Comparison of ENCODE assay signal across 26 mouse cellular contexts in genomic region chr11:75845675-75846074, GRCm38 (mm10). TPM values are rescaled to one million over a fixed set of nuclear protein-coding genes. Genes with fewer than 3 reads are reported as not detected.
A peak's percentile ranks its signal among the peaks of the same experiment; 100 is the strongest.
DNase-seq lines count a peak whose midpoint lies in the region; ATAC-seq and TF ChIP-seq lines count a peak whose summit lies in the region.
"Had no signal": no experiment of that assay in that cellular context is flagged by ENCODE, and none has a peak within 500 bp of the region (broad histone marks: within the 10 kb centered on the region; RNA-seq: fewer than 3 reads in every experiment).

No protein-coding gene starts in this region.

- no peak overlapping the region for H3K9ac ChIP-seq in hindbrain, embryonic 16.5 days (ENCODE audit: low read depth, low read length)
- H3K9ac ChIP-seq: embryonic facial prominence, embryonic 15.5 days; heart, embryonic 12.5 days; liver, embryonic 13.5 days; neural tube, embryonic 15.5 days; stomach, embryonic 15.5 days had no signal

- H3K9me3 ChIP-seq in hindbrain, embryonic 16.5 days (ENCODE audit: control insufficient read depth, low read length): no peaks in the 10 kb centered on the region
- H3K9me3 ChIP-seq: embryonic facial prominence, embryonic 10.5 days; embryonic facial prominence, embryonic 15.5 days; heart, embryonic 12.5 days; liver, embryonic 13.5 days; megakaryocyte, embryonic 14.5 days; neural tube, embryonic 15.5 days; stomach, embryonic 15.5 days had no signal

- H3K36me3 ChIP-seq in hindbrain, embryonic 16.5 days (ENCODE audit: control insufficient read depth, insufficient read depth, low read length): no peaks in the 10 kb centered on the region
- H3K36me3 ChIP-seq: embryonic facial prominence, embryonic 10.5 days; embryonic facial prominence, embryonic 15.5 days; heart, embryonic 12.5 days; liver, embryonic 13.5 days; neural tube, embryonic 15.5 days; stomach, embryonic 15.5 days had no signal

- no peak for TF ChIP-seq POLR2A in brain, embryonic 14.5 days (IDR thresholded peaks at IDR 0.05; ENCODE audit: borderline replicate concordance, extremely low read depth, insufficient read depth, insufficient read length, poor library complexity, severe bottlenecking)

- H3K4me3 ChIP-seq in left cerebral cortex, adult 2 months: no peak overlapping the region
- no peak overlapping the region for H3K4me3 ChIP-seq in hindbrain, embryonic 16.5 days (ENCODE audit: low read length)
- H3K4me3 ChIP-seq: embryonic facial prominence, embryonic 10.5 days; embryonic facial prominence, embryonic 15.5 days; heart, adult 2 months; heart, embryonic 12.5 days; liver, embryonic 13.5 days; neural tube, embryonic 15.5 days; stomach, embryonic 15.5 days had no signal

- intact Hi-C loops in left cerebral cortex, postnatal 14 days (cut with DNase I): no loop called here
- intact Hi-C loops in left cerebral cortex, adult 2 months (cut with DNase I): no loop called here

- no peak overlapping the region for H3K4me2 ChIP-seq in hindbrain, embryonic 16.5 days (ENCODE audit: low read length)
- H3K4me2 ChIP-seq: embryonic facial prominence, embryonic 15.5 days; heart, embryonic 12.5 days; liver, embryonic 13.5 days; neural tube, embryonic 15.5 days; stomach, embryonic 15.5 days had no signal

- no peak overlapping the region for H3K27ac ChIP-seq in left cerebral cortex, adult 2 months
- no peak overlapping the region for H3K27ac ChIP-seq in hindbrain, embryonic 16.5 days (ENCODE audit: low read depth, low read length)
- H3K27ac ChIP-seq: embryonic facial prominence, embryonic 15.5 days; heart, adult 2 months; liver, embryonic 13.5 days; neural tube, embryonic 15.5 days; stomach, embryonic 15.5 days had no signal

- peak; percentile 55; the same call in 1 of the 2 replicates for ATAC-seq in frontal cortex, adult (ENCODE audit: low TSS enrichment)
- 0 out of 2 replicates have a peak, but pooled peaks have one; percentile 9 for ATAC-seq in hindbrain, embryonic 16.5 days
- ATAC-seq in erythroblast, adult 5-6 weeks (replicated peaks; ENCODE audit: low FRiP score, poor library complexity, severe bottlenecking): no peak
- no peak for ATAC-seq in erythroid progenitor cell, adult 5-6 weeks (replicated peaks; ENCODE audit: low FRiP score, poor library complexity, severe bottlenecking)
- ATAC-seq: lung, postnatal 0 days had no signal

- TF ChIP-seq CTCF in left cerebral cortex, adult 2 months (IDR thresholded peaks at IDR 0.05): no peak
- TF ChIP-seq CTCF in brain, embryonic 14.5 days (IDR thresholded peaks at IDR 0.05; ENCODE audit: borderline replicate concordance, extremely low read depth, insufficient read depth, insufficient read length): no peak

- no peaks in the 10 kb centered on the region; the same call in 1 of the 2 replicates for H3K27me3 ChIP-seq in hindbrain, embryonic 16.5 days (replicated peaks; ENCODE audit: control insufficient read depth, insufficient read depth, low read length)
- H3K27me3 ChIP-seq: embryonic facial prominence, embryonic 15.5 days; liver, embryonic 13.5 days; neural tube, embryonic 15.5 days; stomach, embryonic 15.5 days had no signal

- H3K4me1 ChIP-seq in hindbrain, embryonic 16.5 days (ENCODE audit: control insufficient read depth, insufficient read depth, low read depth, low read length): peaks cover 4% of the 10 kb centered on the region; the same call in 1 of the 2 replicates

- 33% methylated on average over 7 of the region's 7 CpGs for WGBS in hindbrain, embryonic 16.5 days

- DNase-seq in frontal cortex, postnatal 10 days (ENCODE audit: low spot score in 2 of 2): no peak
- DNase-seq in left cerebral cortex, postnatal 14 days (ENCODE audit: low spot score in 2 of 2): peak; percentile 35 to 67
- DNase-seq in left cerebral cortex, adult 2 months (ENCODE audit: extremely low spot score in 1 of 2, low spot score in 2 of 2): no peak
- DNase-seq in brain, embryonic 14.5 days (ENCODE audit: low read depth): peak; percentile 60
- DNase-seq: adrenal gland, postnatal 25 days; cerebellum, adult 8-10 months; cerebellum, postnatal 25 days; heart, adult 2 months; kidney, adult 18-20 months; kidney, postnatal 36 days; liver, embryonic 13.5 days; lung, adult 18-20 months; lung, postnatal 4 days; right cerebral cortex, postnatal 25 days had no signal

RNA-seq across cellular contexts. Expression of gene Doc2b, which starts 49.8 kb away (rescaled TPM):
- total RNA-seq in left cerebral cortex, postnatal 14 days (2021): 10 to 100 TPM; 25.0 to 34.4 TPM
- 10 to 100 TPM; 17.9 to 26.7 TPM for total RNA-seq in left cerebral cortex, adult 2 months (2021)
- polyA plus RNA-seq in brain, embryonic 14.5 days (2012; rRNA removed): 4.9 and 9.3 TPM in 2 replicates
- polyA plus RNA-seq in hindbrain, embryonic 16.5 days (2015; fragmentation: Nextera tagmentation; extraction: Ambion mirVana): 3.7 and 4.2 TPM in 2 replicates
- not detected in 2 replicates for total RNA-seq in erythroblast, adult 5-6 weeks (2015; ENCODE audit: low replicate concordance)
- total RNA-seq in erythroblast, adult 5-6 weeks (2017; ENCODE audit: low replicate concordance): not detected in 2 replicates
- not detected in 2 replicates for total RNA-seq in erythroid progenitor cell, adult 5-6 weeks (2015; ENCODE audit: low replicate concordance)
- total RNA-seq in erythroid progenitor cell, adult 5-6 weeks (2017; ENCODE audit: low replicate concordance): not detected in 2 replicates
- total RNA-seq: hematopoietic stem cell, adult 5-6 weeks had no signal

Comparison
In these comparisons a context has a peak if more than half of its experiments do, and no peak if none do; other contexts are left out.
1. DNase-seq: peak in left cerebral cortex, postnatal 14 days (2 of 2) and brain, embryonic 14.5 days (single experiment); none in frontal cortex, postnatal 10 days (0 of 2) and left cerebral cortex, adult 2 months (0 of 2).
2. ATAC-seq: peak in frontal cortex, adult (single experiment) and hindbrain, embryonic 16.5 days (single experiment); none in erythroblast, adult 5-6 weeks (single experiment) and erythroid progenitor cell, adult 5-6 weeks (single experiment).
3. RNA of gene Doc2b, which starts 49.8 kb away (total RNA-seq): 25.0 to 34.4 TPM in left cerebral cortex, postnatal 14 days and 17.9 to 26.7 TPM in left cerebral cortex, adult 2 months; not detected in erythroblast, adult 5-6 weeks and not detected in erythroid progenitor cell, adult 5-6 weeks; every median in the first group is over 10 times any median in the second.